Mouse (Mus musculus) left cerebral cortex, postnatal 25 days (tissue): ENCODE measurements around the gene Sgsm1. TPM values are rescaled to one million over a fixed set of nuclear protein-coding genes. Genes with fewer than 3 reads are reported as not detected.

Source experiments
- DNase-seq, 2 experiments: peaks; one replicate each; pipeline ENCODE4 v3.0.0; 2022; ENCODE audit warnings: low spot score in 2 of 2, mixed read lengths in 1 of 2
- intact Hi-C: fragments of 180-260 bp; cut with DNase I; formaldehyde crosslinking; loops from one replicate; pipeline ENCODE4 v1.15.1; 2025
- microRNA-seq, 2 experiments: library from miRNA; unstranded; fragments of <30 nt; microRNA quantifications; one replicate each; pipeline ENCODE4 v1.2.0; 2022
- total RNA-seq, 2 experiments: library from RNA; stranded (reverse); gene quantifications; 2 replicates each; pipeline ENCODE4 v1.2.3; 2021

Gene Sgsm1
- total RNA-seq, 2 experiments from 2014 or later: 139 to 157 TPM

DNA sequence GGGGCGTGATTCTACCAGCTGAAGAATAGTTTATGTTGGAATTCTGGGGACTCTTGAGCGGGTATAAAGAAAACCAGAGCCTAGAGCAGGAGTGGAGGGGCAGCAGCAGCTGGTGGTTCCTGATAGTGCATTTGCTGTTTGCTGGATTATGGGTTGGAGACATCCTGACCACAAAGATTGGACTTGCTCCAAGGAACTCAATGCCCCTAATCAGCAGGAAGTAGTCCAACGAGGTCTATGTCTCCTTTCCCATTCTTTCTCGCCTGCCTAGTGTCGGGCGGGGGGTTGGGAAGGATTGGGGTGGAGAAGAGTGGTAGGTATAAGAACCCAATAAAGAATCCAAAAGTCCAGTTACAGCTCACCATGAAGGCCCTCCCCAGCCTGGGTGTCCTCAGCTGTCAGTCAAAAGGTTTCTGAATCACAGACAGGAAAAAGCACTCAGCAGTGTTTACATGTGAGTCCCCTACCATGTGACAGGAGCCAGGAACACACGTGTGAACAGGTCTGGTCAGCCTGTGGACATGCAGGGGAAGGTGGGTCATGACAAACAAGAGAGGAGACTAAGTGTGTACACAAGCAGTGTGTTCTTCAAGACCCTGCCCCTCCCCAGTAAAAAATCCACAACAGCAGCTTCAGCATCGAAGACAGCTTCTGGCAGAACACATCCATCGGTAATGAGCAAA is 103.8 kb downstream of the Sgsm1 start:
- intact Hi-C loops: no loop called here
- DNase-seq: no peak

DNA sequence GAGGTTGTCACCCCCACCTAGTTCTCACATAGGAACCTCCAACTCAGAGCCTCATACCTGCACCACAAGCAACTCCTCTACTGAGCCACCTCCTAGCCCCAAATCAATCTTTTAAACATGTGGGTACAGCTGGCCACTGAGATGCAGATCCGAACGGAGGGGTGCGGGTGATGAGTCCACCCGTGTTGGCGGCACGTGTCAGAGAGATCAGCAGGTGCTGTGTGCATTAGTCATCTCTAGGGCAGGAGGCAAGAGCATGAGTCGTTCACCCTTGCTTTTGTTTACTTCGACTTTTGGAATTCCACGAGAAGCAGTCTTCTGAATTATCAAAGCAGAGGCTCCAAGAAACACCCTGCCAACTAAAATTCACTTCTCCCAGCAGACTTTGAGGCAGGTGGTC is 106.4 kb downstream of the Sgsm1 start:
- intact Hi-C loops: no loop called here
- DNase-seq: no peak

DNA sequence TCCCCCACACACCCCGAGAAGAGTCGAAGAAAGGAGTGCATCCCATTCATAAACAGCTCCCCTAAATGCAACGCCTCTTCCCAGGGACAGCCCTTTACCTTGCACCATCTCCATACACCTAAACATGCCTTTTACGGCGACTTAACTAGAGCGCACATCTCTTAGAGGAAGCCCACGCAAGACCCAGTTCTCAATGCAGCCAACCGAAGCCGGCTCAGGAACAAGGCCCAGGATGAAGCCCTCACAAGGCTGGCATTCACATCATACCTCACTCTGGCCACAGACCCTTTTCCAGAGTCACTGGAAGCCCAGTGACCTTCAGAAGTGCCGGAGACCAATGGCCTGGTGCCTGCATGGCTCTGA is 110.8 kb downstream of the Sgsm1 start:
- intact Hi-C loops: loop anchor here (2.0 kb wide), 1 partner anchor 15 kb away; no protein-coding TSS in a partner anchor
- DNase-seq: peak in 1 of 2 experiments; percentile 63

DNA sequence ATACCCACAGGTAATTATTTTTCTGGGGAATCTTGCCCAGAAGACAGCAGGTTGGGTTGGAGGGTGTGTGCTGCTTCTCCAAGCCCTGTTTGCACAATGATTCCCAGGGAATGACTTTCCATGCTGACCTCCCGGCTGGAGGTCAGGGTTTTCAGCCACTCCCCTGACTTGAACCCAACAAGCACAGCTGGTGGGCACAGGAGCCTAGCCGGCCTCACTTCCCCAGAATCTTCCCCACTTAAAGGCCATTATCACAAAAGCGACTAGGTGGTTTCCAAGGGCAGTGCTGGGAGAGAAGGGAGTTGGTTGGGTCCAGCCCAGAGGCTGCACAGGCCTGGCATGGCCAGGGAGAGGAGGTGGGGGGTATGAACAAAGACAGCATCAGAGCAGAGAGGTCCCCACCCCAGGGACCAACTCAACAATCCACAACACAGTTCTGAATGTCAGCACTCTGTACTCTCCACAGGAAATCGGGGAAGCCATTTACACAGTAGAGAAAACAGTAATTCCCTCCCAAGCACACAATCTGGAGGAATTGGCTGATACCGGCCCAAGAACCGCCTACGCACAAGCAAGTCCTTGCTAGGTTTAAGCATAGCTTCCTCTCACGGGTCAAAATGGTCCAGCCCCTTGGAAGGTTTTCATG is 111.3 kb downstream of the Sgsm1 start:
- peak in 1 of 2 experiments; percentile 54 for DNase-seq
- intact Hi-C loops: loop anchor here (2.0 kb wide), 1 partner anchor 16 kb away; no protein-coding TSS in a partner anchor

DNA sequence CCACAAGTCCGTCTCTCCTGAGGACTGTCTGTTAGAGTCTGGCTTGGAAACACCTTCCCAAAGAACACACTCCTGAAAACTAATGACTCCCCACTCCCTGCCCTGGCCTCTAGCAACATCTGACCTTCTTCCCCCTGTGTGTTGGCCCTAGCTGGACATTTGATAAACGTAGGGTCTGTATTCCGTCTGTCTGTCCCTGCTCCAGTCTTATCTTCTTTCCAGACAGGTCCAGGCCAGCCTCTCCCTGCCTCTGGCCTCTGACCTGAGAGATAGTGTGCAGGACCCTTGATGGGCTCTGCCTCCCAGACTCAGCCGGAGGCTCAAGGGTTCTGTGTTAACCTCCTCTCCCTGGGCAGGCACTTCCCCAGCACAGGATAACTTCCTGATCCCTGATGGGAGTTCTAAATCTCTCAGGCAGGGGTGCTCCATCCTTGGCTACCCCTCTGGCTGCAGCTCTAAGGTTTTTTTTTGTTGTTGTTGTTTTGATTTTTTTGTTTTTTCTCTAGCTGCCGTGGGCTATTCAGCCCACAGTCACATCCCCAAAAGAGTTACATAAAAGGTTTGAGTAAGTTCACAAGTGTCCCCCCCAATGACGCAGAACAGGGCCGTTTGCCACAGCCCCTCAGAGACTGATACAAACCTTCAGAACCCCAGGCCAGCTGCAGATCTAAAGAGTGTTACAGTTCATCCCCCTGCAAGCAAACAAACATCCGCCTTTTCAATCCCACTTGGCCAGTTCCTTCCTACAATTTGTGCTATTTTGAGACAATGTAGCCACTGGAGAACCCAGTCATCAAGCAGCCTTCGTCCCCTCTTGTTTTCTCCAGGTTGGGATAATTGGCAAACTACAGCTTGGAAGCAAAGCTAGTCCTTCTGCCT is 113.4 kb downstream of the Sgsm1 start:
- no peak for DNase-seq
- intact Hi-C loops: no loop called here

DNA sequence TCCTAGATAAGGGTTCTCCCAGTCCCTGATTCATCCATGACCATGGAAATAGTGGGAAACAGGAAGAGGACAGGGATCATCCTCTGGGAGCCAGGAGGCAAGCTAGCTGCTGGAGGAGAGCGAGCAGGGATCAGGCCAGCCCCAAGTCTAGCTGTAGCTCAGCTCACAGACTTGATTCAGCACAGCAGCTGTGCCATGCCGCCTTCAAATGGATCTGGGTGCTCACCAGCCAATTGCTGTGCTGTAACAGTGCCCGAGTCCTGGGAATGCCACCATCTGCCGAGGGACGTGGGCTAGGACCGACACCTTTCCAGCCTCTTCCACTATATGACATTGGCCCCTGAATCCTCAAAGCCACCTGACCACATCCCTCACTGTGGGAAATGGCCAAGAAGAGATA is 114.7 kb downstream of the Sgsm1 start:
- intact Hi-C loops: no loop called here

DNA sequence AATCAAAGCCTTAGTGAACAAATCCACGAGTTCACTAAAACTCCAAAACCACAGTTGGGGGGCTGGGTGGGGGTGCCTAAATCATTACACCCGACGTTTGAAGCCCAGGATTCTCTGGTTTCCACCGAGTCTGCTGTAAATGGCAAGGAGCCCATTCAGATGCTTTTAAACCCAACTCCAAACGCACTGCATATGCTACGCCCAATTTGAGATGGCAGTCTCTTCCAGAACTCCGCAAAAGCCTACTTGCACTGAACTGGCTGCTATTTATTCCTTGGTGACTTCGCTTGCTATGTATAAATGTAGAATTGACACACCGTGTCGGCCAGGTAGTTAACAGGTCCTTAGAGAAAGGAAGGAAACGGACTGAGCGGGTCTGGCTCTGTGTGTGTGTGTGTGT is 115.1 kb downstream of the Sgsm1 start:
- DNase-seq: peak in 1 of 2 experiments; percentile 85
- intact Hi-C loops: no loop called here

More for the DNA sequence above, 114.7 kb downstream of the Sgsm1 start:
- peak in 1 of 2 experiments; percentile 79 for DNase-seq

DNA sequence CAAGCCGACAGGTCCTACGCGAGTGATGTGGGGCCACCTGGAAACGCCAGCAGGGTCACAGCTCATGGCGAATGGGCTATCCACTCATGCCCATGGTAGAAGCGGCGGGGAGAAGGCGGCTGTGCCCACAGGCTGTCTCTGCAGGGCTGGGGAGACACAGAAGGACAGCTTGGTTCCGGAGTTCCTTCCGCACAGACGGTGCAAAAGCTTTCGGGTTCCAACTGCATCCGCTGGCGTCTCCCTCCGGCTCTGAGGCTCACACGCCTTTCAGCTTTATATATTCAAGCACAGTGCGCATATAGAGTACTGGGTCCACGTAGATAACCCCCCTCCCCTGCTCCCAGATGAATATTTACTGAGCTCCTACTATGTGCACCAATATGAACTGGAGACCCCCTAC is 116.8 kb downstream of the Sgsm1 start:
- intact Hi-C loops: no loop called here
- DNase-seq: peak in 1 of 2 experiments; percentile 73

Small RNAs within 50 kb of the gene (microRNA-seq; reads per million reads assigned to microRNA genes)
- gene Mir7229: 0 reads per million in 2 experiments
- gene Mir7230: 0 reads per million in 2 experiments

Other genes with a start within 250 kb of the Sgsm1 start
- not detected for gene Crybb2, start 240.7 kb downstream of the Sgsm1 start, total RNA-seq
- 1 to 10 TPM in 1 of 2 experiments, under 1 TPM in 1; 0.69 to 1.7 TPM for gene Crybb3, start 229.2 kb downstream of the Sgsm1 start, total RNA-seq
- 10 to 100 TPM; 39.0 to 44.7 TPM for gene 2900026A02Rik, start 89.5 kb downstream of the Sgsm1 start, total RNA-seq
- gene Tmem211, start 83.9 kb downstream of the Sgsm1 start, total RNA-seq: not detected
- not detected for gene Aym1, start 46.5 kb upstream of the Sgsm1 start, total RNA-seq
- gene Wscd2, start 179.5 kb upstream of the Sgsm1 start, total RNA-seq: 10 to 100 TPM; 56.0 to 67.5 TPM